Mouse (Mus musculus) spleen, embryonic (tissue): Measurements from ENCODE around the gene Map3k7cl.

ENCODE experiments used
- CTCF ChIA-PET: fragments of 350-600 bp; sonication (Branson Sonifier 250); formaldehyde crosslinking; loops from one replicate; lab custom pipeline; 2022; lab: Charles Lee

Gene Map3k7cl

GRCm38 (mm10) chr16:87635213-87635755, 82.2 kb downstream of the Map3k7cl start:
- CTCF ChIA-PET = no interaction called here

GRCm38 (mm10) chr16:87635841-87636240, 82.7 kb downstream of the Map3k7cl start:
- CTCF ChIA-PET = no interaction called here

- CTCF ChIA-PET = interaction anchor here (0.5 kb wide), 1 partner anchor 130 kb away, joined by 6 read pairs; no protein-coding TSS in a partner anchor
Observed at GRCm38 (mm10) chr16:87638098-87638497, 85.0 kb downstream of the Map3k7cl start.

- CTCF ChIA-PET = no interaction called here
Observed at GRCm38 (mm10) chr16:87642234-87642633, 89.1 kb downstream of the Map3k7cl start.

- CTCF ChIA-PET = no interaction called here
Observed at GRCm38 (mm10) chr16:87644111-87644770, 91.1 kb downstream of the Map3k7cl start.
